Mouse (Mus musculus) kidney, adult 2 months (tissue): ENCODE measurements at regions not wholly inside any gene's neighbourhood (a gene's known extent, or its start where the extent isn't known, plus 50 kb on each side); places are given as distances from the start of the nearest gene placed in this dataset.

ENCODE experiments used
- CTCF ChIP-seq: fragments of 200-500 bp; conservative IDR thresholded peaks from 2 replicates; pipeline ENCODE4 v1.5.1; 2011; ENCODE audit warnings: low read depth, mild to moderate bottlenecking, control low read depth, low read length, moderate library complexity, mixed read lengths; ENCODE audit not compliant: insufficient read depth, insufficient read length
- POLR2A ChIP-seq: fragments of 200-500 bp; IDR thresholded peaks from one replicate; pipeline ENCODE4 v1.6.1; 2011; ENCODE audit warnings: low read depth, low read length, control low read depth

DNA sequence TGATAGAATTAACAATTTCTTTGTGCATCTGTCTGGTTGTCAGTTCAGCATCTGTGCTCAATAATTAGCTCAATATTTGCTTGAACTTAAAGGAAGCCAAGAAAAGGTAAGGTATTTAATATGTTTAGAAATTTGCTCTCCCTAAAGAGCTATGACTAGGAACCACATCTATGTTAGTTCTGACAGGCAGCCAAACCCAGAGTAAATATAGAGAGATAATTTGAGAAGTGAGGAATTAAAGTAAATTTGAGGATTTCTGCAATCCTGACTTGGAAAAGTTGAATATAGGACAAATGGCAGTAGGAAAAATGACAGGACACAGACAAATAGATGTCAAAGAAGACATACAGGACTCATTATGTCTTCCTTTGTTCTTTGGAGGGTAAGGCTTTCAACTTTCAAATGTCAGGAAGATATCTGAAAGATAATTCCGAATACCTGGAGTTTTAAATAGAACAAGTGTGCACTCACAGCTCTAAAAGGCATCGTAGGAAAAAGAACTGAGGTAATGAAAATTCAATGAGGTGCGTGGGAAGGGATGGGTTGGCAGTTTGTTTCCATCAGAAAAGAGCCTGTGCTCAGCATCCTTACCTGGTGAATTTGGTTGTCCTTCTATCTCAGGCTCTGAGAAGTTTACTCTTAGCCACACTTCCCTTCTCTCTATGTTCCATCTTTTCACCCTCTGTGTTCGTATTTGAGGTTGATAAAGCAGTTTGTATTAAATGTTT, 433.3 kb downstream of the Gria2 start:
- TF ChIP-seq POLR2A (no peak), CTCF (no peak)
